Mouse (Mus musculus) midbrain, embryonic 11.5 days (tissue): ENCODE results near the gene Ucma. TPM values are rescaled to one million over a fixed set of nuclear protein-coding genes. Genes with fewer than 3 reads are reported as not detected.

Experiments
- ATAC-seq: fragments of 200-750 bp; cut with Nextera tagmentation; 2 replicates; pipeline ENCODE4 v1.8.0; 2017; ENCODE audit warnings: moderate TSS enrichment, moderate library complexity; ENCODE audit not compliant: low FRiP score
- DNase-seq: peaks from one replicate; pipeline ENCODE4 v3.0.0; 2015; ENCODE audit warnings: low spot score; ENCODE audit errors: missing footprints
- H3K27ac ChIP-seq: fragments of 300-500 bp; sonication (generic); 2 replicates; pipeline ENCODE4 v1.5.1; 2014; ENCODE audit warnings: low read depth, low read length
- H3K27me3 ChIP-seq: fragments of 300-500 bp; sonication (generic); 2 replicates; pipeline ENCODE4 v1.6.1; 2014; ENCODE audit warnings: mild to moderate bottlenecking, low read length, moderate library complexity, mixed read lengths; ENCODE audit not compliant: control insufficient read depth, insufficient read depth
- H3K36me3 ChIP-seq: fragments of 300-500 bp; sonication (generic); 2 replicates; pipeline ENCODE4 v1.6.1; 2014; ENCODE audit warnings: mild to moderate bottlenecking, low read length, moderate library complexity, mixed read lengths; ENCODE audit not compliant: control insufficient read depth, insufficient read depth
- H3K4me1 ChIP-seq: fragments of 300-500 bp; sonication (generic); 2 replicates; pipeline ENCODE4 v1.6.1; 2014; ENCODE audit warnings: low read length; ENCODE audit not compliant: control insufficient read depth, insufficient read depth
- H3K4me2 ChIP-seq: fragments of 300-500 bp; sonication (generic); 2 replicates; pipeline ENCODE4 v1.6.1; 2014; ENCODE audit warnings: mild to moderate bottlenecking, moderate library complexity
- H3K4me3 ChIP-seq: fragments of 300-500 bp; sonication (generic); 2 replicates; pipeline ENCODE4 v1.5.1; 2014; ENCODE audit warnings: low read depth, low read length
- H3K9ac ChIP-seq: fragments of 300-500 bp; sonication (generic); 2 replicates; pipeline ENCODE4 v1.6.1; 2014; ENCODE audit warnings: low read length
- H3K9me3 ChIP-seq: fragments of 300-500 bp; sonication (generic); 2 replicates; pipeline ENCODE4 v1.6.1; 2016; ENCODE audit warnings: low read length; ENCODE audit not compliant: control insufficient read depth
- WGBS: fragments of 180-500 bp; shearing (Covaris S2); extraction: QIAGEN DNeasy Blood & Tissue Kit; methylation state at CpG from one replicate; pipeline ENCODE4 v1.1.7; 2014; 5-methylcytosine and 5-hydroxymethylcytosine counted together
- polyA plus RNA-seq: library from polyadenylated mRNA; unstranded; fragments of >200 nt; fragmentation: Nextera tagmentation; extraction: Ambion mirVana; gene quantifications from 2 replicates; pipeline ENCODE4 v1.2.1, GENCODE M21; 2014

Gene Ucma
- polyA plus RNA-seq, 1 experiment from 2014 or later, result not detected

DNA sequence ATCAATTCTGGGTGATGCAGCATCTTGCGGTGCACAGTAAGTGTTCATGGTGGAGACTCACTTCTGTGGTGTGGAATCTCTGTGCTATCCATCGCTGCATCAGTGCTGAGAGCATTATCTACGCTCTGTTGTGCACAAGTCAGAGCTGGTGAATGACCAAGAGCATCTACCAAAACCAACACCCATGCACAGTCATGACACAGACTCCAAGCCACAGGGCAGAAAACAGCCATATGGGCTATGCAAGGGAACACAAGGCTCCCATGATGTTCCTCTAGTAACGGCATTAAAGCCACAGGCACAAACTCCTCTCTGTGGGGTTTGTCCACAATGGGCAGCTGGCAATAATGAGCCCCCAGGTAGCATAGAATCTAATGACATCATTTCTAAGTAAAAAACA lies 53.9 kb downstream of the Ucma start:
- 91% methylated on average over 4 of the region's 4 CpGs for WGBS
- Histone ChIP-seq H3K9me3 (no peaks in the 10 kb centered on the region), H3K27me3 (no peaks in the 10 kb centered on the region), H3K36me3 (no peaks in the 10 kb centered on the region), H3K9ac (no peak overlapping the region), H3K4me3 (no peak overlapping the region), H3K27ac (no peak overlapping the region), H3K4me2 (no peak overlapping the region), H3K4me1 (no peaks in the 10 kb centered on the region)
- ATAC-seq, result no peak
- no peak for DNase-seq

- 84% methylated on average over 7 of the region's 7 CpGs for WGBS
- ATAC-seq, result no peak
- H3K36me3 ChIP-seq, result no peaks in the 10 kb centered on the region
Measured at GRCm38 (mm10) chr2:5031215-5031614, 55.3 kb downstream of the Ucma start.

GRCm38 (mm10) chr2:5032665-5033064 lies 56.7 kb downstream of the Ucma start:
- H3K9ac ChIP-seq, result no peak overlapping the region
- H3K4me2 ChIP-seq, result no peak overlapping the region
- no peak for ATAC-seq
- WGBS, result 82% methylated on average over 5 of the region's 5 CpGs
- no peak overlapping the region for H3K27ac ChIP-seq
- no peak for DNase-seq
- no peaks in the 10 kb centered on the region for H3K36me3 ChIP-seq
- H3K27me3 ChIP-seq, result no peaks in the 10 kb centered on the region
- no peaks in the 10 kb centered on the region for H3K4me1 ChIP-seq
- H3K4me3 ChIP-seq, result no peak overlapping the region
- no peaks in the 10 kb centered on the region for H3K9me3 ChIP-seq

More at GRCm38 (mm10) chr2:5031215-5031614, 55.3 kb downstream of the Ucma start:
- Histone ChIP-seq H3K4me1 (no peaks in the 10 kb centered on the region), H3K4me2 (no peak overlapping the region), H3K9me3 (no peaks in the 10 kb centered on the region), H3K27me3 (no peaks in the 10 kb centered on the region), H3K27ac (no peak overlapping the region), H3K4me3 (no peak overlapping the region), H3K9ac (no peak overlapping the region)
- DNase-seq, result no peak

GRCm38 (mm10) chr2:5033546-5034420 lies 57.9 kb downstream of the Ucma start:
- H3K4me3 ChIP-seq, result no peak overlapping the region
- WGBS, result 79% methylated on average over 14 of the region's 15 CpGs
- ATAC-seq, result no peak
- H3K9ac ChIP-seq, result no peak overlapping the region
- H3K27ac ChIP-seq, result no peak overlapping the region
- H3K4me1 ChIP-seq, result no peaks in the 10 kb centered on the region
- no peak overlapping the region for H3K4me2 ChIP-seq
- H3K27me3 ChIP-seq, result no peaks in the 10 kb centered on the region
- no peaks in the 10 kb centered on the region for H3K36me3 ChIP-seq
- no peaks in the 10 kb centered on the region for H3K9me3 ChIP-seq
- DNase-seq, result peak; percentile 61

GRCm38 (mm10) chr2:5034801-5035200 lies 58.9 kb downstream of the Ucma start:
- Histone ChIP-seq H3K27ac (no peak overlapping the region), H3K27me3 (no peaks in the 10 kb centered on the region), H3K36me3 (no peaks in the 10 kb centered on the region), H3K4me1 (no peaks in the 10 kb centered on the region), H3K4me2 (no peak overlapping the region), H3K9me3 (no peaks in the 10 kb centered on the region), H3K4me3 (no peak overlapping the region), H3K9ac (no peak overlapping the region)
- no peak for ATAC-seq
- 86% methylated on average over 8 of the region's 8 CpGs for WGBS
- DNase-seq, result peak; percentile 75

- Histone ChIP-seq H3K27me3 (no peaks in the 10 kb centered on the region), H3K9ac (no peak overlapping the region), H3K27ac (no peak overlapping the region), H3K4me1 (no peaks in the 10 kb centered on the region), H3K36me3 (no peaks in the 10 kb centered on the region), H3K9me3 (no peaks in the 10 kb centered on the region), H3K4me3 (no peak overlapping the region), H3K4me2 (no peak overlapping the region)
- 84% methylated on average over 9 of the region's 9 CpGs for WGBS
- peak; percentile 81 for DNase-seq
- ATAC-seq, result no peak
Measured at GRCm38 (mm10) chr2:5035241-5035640, 59.3 kb downstream of the Ucma start.

Other genes starting within 250 kb of the Ucma start
- 134 and 140 TPM in 2 replicates for gene Sephs1, start 94.6 kb upstream of the Ucma start, polyA plus RNA-seq
- gene Phyh, start 57.1 kb upstream of the Ucma start, polyA plus RNA-seq, result 44.8 and 48.8 TPM in 2 replicates
- gene Mcm10, start 36.7 kb downstream of the Ucma start, polyA plus RNA-seq, result 49.8 and 53.1 TPM in 2 replicates
- gene Optn, start 87.9 kb downstream of the Ucma start, polyA plus RNA-seq, result 4.3 and 5.2 TPM in 2 replicates
- gene Ccdc3, start 161.7 kb downstream of the Ucma start, polyA plus RNA-seq, result 4.3 and 5.1 TPM in 2 replicates